Mouse (Mus musculus): ENCODE measurements around the gene Oxct2a.

DNA sequence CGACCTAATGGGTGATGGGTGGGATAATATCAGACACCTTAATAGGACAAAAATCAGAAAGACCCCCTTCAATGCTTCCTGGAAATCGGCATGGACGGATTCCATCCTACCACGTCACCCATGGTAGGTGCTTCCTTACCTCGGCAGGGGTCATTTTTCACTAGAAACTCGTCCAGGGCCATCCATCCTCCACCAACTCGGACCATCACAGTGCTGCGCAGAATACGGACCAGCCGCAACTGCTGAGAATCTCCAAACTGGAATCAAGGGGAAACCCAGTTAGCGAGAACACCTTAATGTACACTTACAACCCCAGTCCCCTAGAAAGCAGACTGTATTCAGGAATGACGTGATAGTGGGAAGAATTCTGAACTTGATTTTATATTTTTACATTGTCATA, 37.3 kb upstream of the Oxct2a start:
- TF ChIP-seq CTCF (IDR thresholded peaks at IDR 0.05; ENCODE audit: borderline replicate concordance, control insufficient read depth, extremely low read depth, insufficient read depth, low read length, poor library complexity), result no peak
- no peak for TF ChIP-seq POLR2A (IDR thresholded peaks at IDR 0.05; ENCODE audit: control insufficient read depth, extremely low read depth, insufficient read depth, low read length, poor library complexity)
